ENCODE assay signal across 15 mouse cellular contexts in the genomic region with DNA sequence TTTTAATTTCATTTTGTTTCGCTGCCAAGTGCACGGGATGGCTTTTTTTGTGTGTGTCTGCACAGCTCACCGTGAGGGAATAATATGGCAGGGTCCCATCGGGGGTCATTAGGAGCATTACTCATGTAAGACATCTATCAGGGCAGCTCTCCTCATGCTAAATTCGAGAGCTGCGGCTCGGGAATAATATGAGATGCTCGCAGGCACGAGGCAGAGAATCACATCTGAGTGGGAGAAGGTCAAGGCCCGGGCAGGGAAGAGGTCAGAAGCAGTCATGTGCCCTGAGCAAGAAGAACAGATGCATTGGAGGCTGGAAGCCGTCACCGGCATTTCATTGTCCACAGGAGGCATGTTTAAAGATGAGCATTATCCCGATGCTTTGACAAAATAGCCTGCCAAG.
A peak's percentile ranks its signal among the peaks of the same experiment; 100 is the strongest.
DNase-seq lines count a peak whose midpoint lies in the region; ATAC-seq and TF ChIP-seq lines count a peak whose summit lies in the region.
"Had no signal": no experiment of that assay in that cellular context is flagged by ENCODE, and none has a peak within 500 bp of the region (broad histone marks: within the 10 kb centered on the region; RNA-seq: fewer than 3 reads in every experiment).

No protein-coding gene starts in this region.

- intact Hi-C loops in left cerebral cortex, adult 2 months (cut with DNase I) = no loop called here
- intact Hi-C loops in gastrocnemius, postnatal 36 days (cut with DNase I) = no loop called here

- peaks cover 16% of the 10 kb centered on the region for H3K4me1 ChIP-seq in hindbrain, embryonic 14.5 days (replicated peaks; ENCODE audit: control insufficient read depth, insufficient read depth, low read length)
- peaks cover 11% of the 10 kb centered on the region; the same call in 1 of the 2 replicates for H3K4me1 ChIP-seq in midbrain, postnatal 0 days (ENCODE audit: insufficient read depth, low read length)
- H3K4me1 ChIP-seq: heart, embryonic 15.5 days had no signal

- H3K9ac ChIP-seq in hindbrain, embryonic 14.5 days = peak overlapping the region; percentile 49
- peak overlapping the region; percentile 13; the same call in 1 of the 2 replicates for H3K9ac ChIP-seq in midbrain, postnatal 0 days (replicated peaks; ENCODE audit: low read length, poor library complexity, severe bottlenecking)
- H3K9ac ChIP-seq: heart, embryonic 15.5 days; liver, embryonic 15.5 days had no signal

- peak overlapping the region; percentile 44 for H3K4me2 ChIP-seq in hindbrain, embryonic 14.5 days (replicated peaks)
- H3K4me2 ChIP-seq in midbrain, postnatal 0 days (ENCODE audit: low read depth, low read length, poor library complexity, severe bottlenecking) = peak overlapping the region; percentile 46
- H3K4me2 ChIP-seq: heart, embryonic 15.5 days; liver, embryonic 15.5 days had no signal

- no peaks in the 10 kb centered on the region for H3K9me3 ChIP-seq in hindbrain, embryonic 14.5 days (ENCODE audit: control insufficient read depth, low read length)
- no peaks in the 10 kb centered on the region for H3K9me3 ChIP-seq in midbrain, postnatal 0 days (ENCODE audit: low read length)
- H3K9me3 ChIP-seq: heart, embryonic 15.5 days; liver, embryonic 15.5 days had no signal

- no peak overlapping the region for H3K4me3 ChIP-seq in hindbrain, embryonic 14.5 days (replicated peaks; ENCODE audit: low read length)
- no peak overlapping the region for H3K4me3 ChIP-seq in midbrain, postnatal 0 days (ENCODE audit: low read depth, low read length)
- H3K4me3 ChIP-seq in left cerebral cortex, adult 2 months = no peak overlapping the region
- H3K4me3 ChIP-seq: heart, embryonic 15.5 days; liver, embryonic 15.5 days had no signal

- WGBS in hindbrain, embryonic 14.5 days = 8% methylated on average over 13 of the region's 13 CpGs
- WGBS in midbrain, postnatal 0 days = 13% methylated on average over 13 of the region's 13 CpGs

- no peaks in the 10 kb centered on the region for H3K27me3 ChIP-seq in hindbrain, embryonic 14.5 days (ENCODE audit: control insufficient read depth, insufficient read depth, low read length)
- no peaks in the 10 kb centered on the region for H3K27me3 ChIP-seq in midbrain, postnatal 0 days (ENCODE audit: insufficient read depth, low read length)
- H3K27me3 ChIP-seq: heart, embryonic 15.5 days; liver, embryonic 15.5 days had no signal

- no peak for TF ChIP-seq CTCF in midbrain, postnatal 0 days (IDR thresholded peaks at IDR 0.05)
- TF ChIP-seq CTCF in left cerebral cortex, adult 2 months (IDR thresholded peaks at IDR 0.05) = no peak

- peak; percentile 27 for DNase-seq in cerebellum, adult 9-10 months
- DNase-seq in cerebellum, adult 9-11 months = no peak
- peak; percentile 78 for DNase-seq in embryo, embryonic 10.5 days (ENCODE audit: low spot score)
- DNase-seq in hindbrain, embryonic 14.5 days (ENCODE audit: low spot score) = no peak
- DNase-seq in midbrain, postnatal 0 days (ENCODE audit: low spot score) = no peak
- no peak for DNase-seq in heart, postnatal 4 days
- DNase-seq in left cerebral cortex, adult 2 months (ENCODE audit: extremely low spot score in 1 of 2, low spot score in 2 of 2) = no peak
- no peak for DNase-seq in gastrocnemius, postnatal 36 days
- DNase-seq: gastrocnemius, postnatal 25 days; kidney, adult 11 months; right cerebral cortex, postnatal 4 days had no signal

- 0 out of 2 replicates have a peak, but pooled peaks have one; percentile 26 for ATAC-seq in hindbrain, embryonic 14.5 days (ENCODE audit: low FRiP score)
- 0 out of 2 replicates have a peak, but pooled peaks have one; percentile 23 for ATAC-seq in midbrain, postnatal 0 days (ENCODE audit: low FRiP score)
- ATAC-seq: forebrain, embryonic 16.5 days had no signal

- no peaks in the 10 kb centered on the region for H3K36me3 ChIP-seq in hindbrain, embryonic 14.5 days (replicated peaks; ENCODE audit: control insufficient read depth, insufficient read depth)
- H3K36me3 ChIP-seq in midbrain, postnatal 0 days (ENCODE audit: insufficient read depth, low read length) = no peaks in the 10 kb centered on the region
- H3K36me3 ChIP-seq: heart, embryonic 15.5 days; liver, embryonic 15.5 days had no signal

- peak overlapping the region; percentile 43 for H3K27ac ChIP-seq in hindbrain, embryonic 14.5 days
- 0 out of 2 replicates have a peak overlapping the region, but pooled peaks have one; percentile 38 for H3K27ac ChIP-seq in midbrain, postnatal 0 days (ENCODE audit: low read depth, low read length)
- H3K27ac ChIP-seq in left cerebral cortex, adult 2 months = no peak overlapping the region
- H3K27ac ChIP-seq: heart, embryonic 15.5 days; liver, embryonic 15.5 days; macrophage had no signal

Comparison
In these comparisons a context has a peak if more than half of its experiments do, and no peak if none do; other contexts are left out.
1. DNase-seq: peak in cerebellum, adult 9-10 months (single experiment) and embryo, embryonic 10.5 days (single experiment); none in cerebellum, adult 9-11 months (single experiment), hindbrain, embryonic 14.5 days (single experiment), midbrain, postnatal 0 days (single experiment), heart, postnatal 4 days (single experiment), left cerebral cortex, adult 2 months (0 of 2) and gastrocnemius, postnatal 36 days (0 of 2).